Mouse (Mus musculus) NIH3T3 (cell line): ENCODE data around the gene Ly6g6f.
A peak's percentile ranks its signal among the peaks of the same experiment; 100 is the strongest.
"Not testable (repeated sequence)": the region's sequence is repeated elsewhere in the genome, so short reads cannot be mapped to it uniquely, and the experiment has no call there.

Experiments used
- DNase-seq: peaks from one replicate; pipeline ENCODE4 v3.0.0-alpha.2; 2012; ENCODE audit warnings: low read depth

Ly6g6f gene

DNA sequence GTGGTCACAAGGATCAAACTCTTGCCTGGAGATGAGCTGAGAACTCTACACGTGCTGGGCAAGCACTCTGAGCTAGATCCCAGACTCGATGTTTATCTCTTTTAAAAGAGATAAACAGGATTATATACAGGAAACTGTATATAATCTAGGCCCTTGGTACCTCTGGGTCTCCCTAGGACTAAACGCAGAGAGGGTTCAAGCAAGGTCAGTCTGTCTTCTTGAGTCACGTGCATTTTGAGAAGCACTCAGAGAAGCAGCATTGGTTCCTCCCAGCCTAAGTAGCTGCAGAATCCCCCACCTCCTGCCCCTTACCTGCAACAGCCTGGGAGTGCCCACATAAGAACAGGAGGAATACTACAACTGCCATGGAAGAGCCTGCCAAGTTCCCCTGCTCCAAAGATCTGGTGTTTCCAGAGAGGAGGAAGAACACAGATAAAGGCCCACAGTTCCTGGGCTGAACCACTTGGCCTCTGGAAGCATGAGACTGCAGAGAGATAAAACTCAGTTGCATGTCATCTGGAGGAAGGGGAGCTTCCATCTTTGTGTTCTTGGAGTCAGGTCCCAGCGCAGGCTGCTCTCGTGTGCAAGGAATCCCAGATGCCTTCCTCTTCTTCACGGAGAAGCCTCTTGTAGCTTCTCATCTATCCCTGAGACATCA, at the start of gene Ly6g6f:
Gene Ly6g6f, minus strand, starts transcription at position 403 of the 658 bp plus-strand sequence.
- no peak for DNase-seq

DNA sequence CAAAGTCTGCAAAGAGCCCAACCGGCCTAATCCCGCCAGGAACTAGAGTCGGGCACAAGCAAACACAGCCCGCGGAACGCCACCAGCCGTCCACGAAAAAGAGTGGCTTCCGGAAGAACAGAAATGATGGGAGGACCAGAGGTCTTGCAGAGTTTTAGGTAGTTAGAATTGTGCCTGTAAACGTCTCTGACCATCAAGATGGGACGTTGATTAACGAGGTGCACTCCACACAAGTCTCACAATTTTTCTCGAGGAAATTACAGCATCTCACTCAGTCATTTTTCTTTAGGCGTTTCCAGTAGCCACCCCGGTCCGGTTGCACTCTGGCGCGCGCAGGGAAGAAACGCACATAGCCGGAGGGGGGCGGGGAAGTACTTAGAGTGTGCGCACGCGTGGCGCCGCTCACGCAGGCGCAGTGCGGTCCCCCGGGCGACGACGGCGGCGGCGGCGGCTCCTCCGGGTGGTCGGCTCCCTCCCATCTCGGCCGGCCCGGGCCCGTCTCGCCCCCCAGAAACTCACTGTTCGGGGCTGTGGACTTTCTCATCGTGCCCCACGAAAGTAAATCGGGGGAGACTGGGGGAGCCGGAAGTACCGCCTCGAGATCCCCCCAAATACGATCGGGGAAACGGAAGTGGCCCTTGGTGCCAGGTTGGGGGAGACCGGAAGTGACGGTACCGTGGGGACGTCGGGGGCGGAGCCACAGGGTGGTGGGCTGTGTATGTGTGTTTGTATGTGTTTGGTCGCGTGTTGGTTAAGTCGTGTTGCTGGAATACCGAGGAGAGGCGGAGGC, 49.6 kb upstream of the Ly6g6f start, which contains the start of gene Bag6:
Gene Bag6, plus strand, starts transcription at position 378 of the 790 bp plus-strand sequence.
- DNase-seq = peak; percentile 98

DNA sequence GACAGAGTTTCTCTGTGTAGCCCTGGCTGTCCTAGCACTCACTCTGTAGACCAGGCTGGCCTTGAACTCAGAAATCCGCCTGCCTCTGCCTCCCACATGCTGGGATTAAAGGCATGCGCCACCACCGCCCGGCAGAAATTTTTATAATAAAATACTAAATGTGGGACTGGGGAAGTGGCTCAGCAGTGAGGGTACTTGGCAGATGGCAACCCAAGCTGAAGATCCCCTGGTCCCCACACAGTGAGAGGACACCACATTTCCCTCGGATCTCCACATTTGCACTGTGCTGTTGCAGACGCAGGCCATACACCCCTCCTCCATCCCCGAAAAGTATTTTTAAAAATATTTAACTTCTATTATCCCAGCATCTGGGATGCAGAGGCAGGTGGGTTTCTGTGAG, 48.1 kb upstream of the Ly6g6f start:
- no peak for DNase-seq

DNA sequence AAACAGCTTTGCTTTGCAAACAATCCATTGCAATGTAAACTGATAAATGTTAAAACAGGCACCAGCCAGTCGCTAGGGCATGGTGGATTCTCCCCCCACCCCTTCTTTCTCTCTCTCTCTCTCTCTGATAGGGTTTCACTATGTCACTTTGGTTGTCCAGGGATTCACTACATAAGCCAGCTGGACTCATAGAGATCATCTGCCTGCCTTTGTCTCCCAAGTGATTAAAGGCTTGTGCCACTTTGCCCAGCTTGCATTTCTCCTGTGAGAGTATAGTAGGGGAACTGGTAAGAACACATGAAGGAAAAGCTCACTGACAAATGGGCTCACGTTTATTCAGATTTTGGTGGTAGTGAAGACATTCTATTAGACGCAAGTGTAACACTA, 46.8 kb upstream of the Ly6g6f start:
- DNase-seq = no peak

DNA sequence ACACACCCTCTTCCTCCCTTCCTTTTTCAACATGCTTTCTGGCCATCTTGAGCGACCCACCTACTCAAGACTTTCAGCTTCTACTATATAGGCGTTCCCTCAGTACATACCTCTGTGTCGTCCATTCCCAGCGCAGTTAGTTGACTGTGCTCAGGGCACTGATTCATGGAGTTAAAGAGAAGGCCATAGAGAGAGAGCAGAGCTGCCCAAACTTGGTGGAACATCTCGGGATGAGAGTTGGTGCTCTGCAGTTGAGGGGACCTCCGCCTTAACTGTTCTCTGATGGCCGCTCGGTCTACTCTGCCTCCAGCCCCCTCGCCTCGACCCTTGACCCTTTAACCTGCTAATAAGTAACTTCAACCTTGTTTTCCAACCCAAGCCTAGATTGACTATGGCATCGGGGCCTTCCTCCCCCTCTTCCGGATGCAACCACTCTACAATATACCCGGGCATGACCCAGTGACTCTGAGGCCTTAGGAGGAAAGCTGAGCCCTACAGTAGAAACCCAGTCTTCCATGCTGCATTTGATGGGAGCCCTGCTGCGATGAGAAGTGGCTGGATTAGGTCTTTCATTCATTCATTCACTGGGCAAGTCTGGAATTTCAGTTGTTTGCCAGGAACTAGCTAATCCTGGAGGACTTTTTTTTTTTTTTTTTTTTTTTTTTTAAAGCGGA, 46.2 kb upstream of the Ly6g6f start, which contains the start of gene Apom:
Gene Apom, minus strand, starts transcription at position 551 of the 674 bp plus-strand sequence.
- no peak for DNase-seq

DNA sequence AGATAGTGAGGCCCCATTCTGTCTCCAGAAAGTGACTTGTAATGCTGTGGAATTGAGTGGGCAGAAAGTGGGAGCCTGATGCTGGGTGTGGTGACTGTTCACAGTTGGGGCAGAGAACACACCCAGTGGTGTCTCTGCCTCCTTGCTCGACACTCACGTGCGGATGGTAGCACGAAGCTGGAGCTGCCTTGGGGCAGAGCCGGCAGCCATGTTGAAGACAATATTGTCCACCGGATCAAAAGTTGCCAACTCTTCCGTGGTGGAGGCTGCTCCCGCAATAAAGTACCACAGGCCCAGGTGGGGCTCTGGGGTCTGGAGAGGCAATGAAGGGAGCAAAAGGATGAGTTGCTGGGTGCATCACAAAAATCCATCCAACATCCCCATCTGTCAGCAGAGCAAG, 45.6 kb upstream of the Ly6g6f start:
- no peak for DNase-seq

DNA sequence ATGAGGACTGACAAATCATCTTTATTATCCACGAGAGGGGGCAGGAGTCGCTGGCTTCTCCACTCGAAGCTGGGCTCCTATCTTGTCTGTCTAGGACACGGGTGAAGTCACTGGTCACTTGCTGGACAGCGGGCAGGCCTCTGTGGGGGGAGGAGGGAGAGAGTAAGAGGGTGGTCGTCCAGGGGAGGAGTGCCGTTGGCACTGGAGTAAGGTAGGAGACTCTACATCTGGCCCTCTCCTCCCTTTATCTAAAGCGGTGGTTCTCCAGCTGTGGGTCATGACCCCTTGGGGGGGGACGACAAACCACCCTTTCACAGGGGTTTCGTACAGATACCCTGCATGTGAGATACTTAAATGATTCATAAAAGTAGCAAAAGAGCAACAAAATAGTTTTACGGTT, 43.6 kb upstream of the Ly6g6f start:
- no peak for DNase-seq

DNA sequence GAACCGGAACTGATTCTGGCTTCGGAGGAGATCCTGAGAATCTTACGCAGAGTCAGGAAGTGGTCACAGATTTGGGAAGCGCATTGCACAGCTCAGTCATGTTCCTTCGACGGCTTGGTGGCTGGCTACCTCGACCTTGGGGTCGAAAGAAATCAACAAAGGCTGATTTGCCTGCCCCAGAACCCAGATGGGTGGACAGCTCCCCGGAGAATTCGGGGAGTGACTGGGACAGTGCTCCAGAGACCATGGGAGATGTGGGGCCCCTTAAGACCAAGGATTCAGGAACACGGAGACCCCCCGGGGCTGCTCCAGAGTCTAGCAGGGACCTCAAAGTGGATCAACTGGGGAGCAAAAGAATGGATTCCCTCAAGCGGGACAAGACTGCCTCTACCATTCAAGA, 41.6 kb upstream of the Ly6g6f start:
- peak; percentile 17 for DNase-seq

DNA sequence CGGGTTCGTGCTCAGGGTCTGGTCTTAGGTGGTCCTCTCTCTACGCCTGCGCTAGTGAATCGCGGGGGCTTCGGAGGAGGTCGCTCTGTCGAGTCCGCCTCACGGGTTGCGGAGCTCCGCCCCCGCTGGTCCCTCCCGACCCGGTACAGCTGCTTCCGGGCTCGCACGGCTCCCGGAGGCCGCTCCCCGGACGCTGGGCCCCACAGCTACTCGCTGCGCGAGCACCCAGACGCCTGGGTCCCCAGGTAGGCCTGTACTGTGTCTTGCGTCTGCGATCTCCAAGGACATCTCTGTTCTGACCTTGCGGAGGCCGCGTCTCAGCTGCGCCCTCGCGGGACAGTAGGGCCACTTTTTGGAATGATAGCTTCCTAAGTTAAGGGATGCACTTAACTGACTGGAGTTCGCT, 40.8 kb upstream of the Ly6g6f start, which contains the start of gene D17H6S53E:
Gene D17H6S53E, plus strand, starts transcription at position 168 of the 406 bp plus-strand sequence.
- DNase-seq = peak; percentile 81

DNA sequence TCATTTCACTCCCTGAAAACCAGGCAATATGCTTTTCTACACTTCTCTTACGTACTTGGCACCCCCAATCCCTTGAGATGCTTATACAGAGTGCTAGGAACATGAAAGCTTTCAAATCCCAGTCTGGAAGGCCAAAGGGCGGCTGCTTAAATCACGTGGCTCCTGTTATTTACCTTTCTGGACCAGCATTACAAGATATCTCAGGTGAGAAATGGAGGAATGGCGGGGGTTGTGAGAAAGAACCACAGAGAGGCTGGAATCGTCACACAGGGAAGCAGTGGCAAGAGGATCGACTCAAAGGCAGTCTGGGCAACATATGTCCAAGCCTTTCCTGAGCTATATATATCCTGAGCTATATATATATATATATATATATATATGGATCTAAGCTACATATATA, 40.2 kb upstream of the Ly6g6f start:
- peak; percentile 10 for DNase-seq

DNA sequence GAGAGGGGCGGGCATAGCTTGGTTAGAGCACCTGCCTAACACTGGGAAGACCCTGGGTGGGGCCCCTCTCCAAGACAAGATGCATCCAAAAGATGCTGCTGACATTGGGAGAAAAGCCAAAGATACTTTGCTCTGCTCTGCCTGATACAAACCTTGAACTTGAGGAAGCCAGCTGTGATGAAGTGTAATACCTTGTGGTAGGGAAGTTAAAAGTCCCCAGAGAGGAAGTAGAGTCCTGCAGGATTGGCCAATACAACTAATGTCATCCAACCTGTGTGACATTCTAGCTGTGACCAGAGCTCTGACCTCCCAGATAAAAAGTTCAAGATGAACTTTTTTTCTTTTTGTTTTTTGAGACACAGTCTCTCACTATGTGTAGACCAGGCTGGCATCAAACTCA, 39.7 kb upstream of the Ly6g6f start:
- DNase-seq = no peak

DNA sequence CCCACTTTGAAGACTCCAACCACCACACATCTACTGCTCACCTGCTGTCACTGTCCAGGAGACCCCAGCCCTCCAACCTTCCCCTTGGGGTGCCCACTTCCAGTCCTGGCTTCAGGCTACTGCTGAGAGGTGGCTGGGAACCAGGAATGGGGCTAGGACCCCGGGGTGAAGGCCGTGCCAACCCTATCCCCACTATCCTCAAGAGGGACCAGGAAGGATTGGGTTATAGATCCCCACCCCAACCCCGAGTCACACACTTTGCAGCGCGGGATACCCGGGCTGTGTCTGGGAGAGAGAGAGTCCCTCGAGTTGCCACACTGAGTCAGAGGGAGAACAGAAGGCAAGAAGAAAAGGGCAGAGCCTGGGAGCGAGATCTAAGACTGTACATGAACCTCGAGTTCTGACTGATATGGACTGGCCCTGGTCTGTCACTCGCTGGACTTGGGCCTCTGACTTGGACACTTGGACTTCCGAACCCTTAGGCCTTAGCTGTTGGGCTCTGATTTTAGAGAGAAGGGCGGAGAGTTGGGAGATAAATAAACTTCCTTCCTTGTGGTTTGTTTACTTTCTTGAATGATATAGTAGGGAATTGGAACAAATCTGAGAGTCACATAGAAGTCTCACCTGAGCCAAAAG, 39.0 kb upstream of the Ly6g6f start:
- not testable (repeated sequence) for DNase-seq

DNA sequence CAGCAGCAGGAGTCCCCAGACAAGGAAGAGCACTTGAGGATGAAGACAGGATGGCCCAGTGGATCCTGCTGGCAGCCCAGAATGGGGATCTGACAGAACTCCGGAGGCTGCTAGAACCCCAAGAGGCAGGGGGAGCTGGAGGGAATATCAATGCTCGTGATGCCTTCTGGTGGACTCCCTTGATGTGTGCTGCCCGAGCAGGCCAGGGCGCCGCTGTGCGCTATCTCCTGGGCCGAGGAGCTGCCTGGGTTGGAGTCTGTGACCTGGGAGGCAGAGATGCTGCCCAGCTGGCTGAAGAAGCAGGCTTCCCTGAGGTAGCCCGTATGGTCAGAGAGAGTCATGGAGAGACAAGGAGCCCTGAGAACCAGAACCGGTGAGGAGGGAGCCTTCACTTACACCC, 37.9 kb upstream of the Ly6g6f start:
- not testable (repeated sequence) for DNase-seq

DNA sequence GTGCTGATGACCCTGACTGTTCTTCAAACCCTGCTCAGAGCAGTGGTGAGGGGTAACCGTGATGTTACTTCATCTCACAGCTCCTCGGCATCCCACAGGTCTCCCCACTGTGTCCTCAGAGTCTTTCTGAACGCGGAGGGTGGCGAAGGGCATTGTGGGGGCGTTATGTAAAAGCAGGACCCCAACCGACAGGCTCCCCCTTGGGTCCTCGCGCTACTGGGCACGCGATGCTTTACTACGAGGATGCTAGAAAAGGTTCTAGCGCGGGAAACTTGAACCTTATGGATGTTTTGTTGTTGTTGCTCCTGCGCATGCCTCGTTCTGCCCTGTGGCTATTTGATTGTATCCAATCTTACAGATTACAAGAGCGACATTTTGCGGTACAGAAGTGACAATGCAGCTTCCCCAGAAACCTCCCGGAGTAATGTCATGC, 36.5 kb upstream of the Ly6g6f start, which contains the start of gene Csnk2b:
Gene Csnk2b, minus strand, starts transcription at position 183 of the 433 bp plus-strand sequence.
- peak; percentile 89 for DNase-seq

DNA sequence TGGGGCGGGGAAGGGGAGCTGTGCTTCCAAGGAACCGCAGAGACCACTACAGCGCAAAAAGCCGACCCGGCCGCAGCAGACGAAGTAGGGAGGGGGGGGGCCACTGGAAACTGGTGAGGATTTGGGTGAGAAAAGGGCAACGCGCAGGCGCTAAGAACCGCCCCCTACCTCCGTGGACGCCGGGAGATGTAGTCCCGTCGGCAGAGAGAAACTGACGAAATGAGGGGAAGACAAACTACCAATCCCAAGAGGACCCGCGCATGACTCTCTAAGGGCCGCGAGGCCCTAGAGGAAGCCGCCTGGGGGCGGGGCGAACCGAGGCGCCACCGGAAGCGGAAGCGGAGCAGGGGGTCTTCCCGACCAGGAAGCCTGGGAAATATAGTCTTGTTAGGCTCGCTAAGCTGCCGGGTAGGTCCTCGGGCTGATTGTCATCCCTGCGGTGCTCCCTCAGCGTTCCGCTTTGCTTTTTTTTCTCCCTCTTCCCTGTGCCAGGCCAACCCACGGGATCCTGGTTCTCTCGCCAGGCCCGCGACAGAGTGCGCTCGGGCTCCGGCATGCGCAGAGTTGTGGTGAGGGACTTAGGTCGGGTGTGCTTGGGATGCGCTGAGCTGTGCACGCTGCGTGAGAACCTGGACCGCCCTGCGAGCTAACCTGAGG, 35.9 kb upstream of the Ly6g6f start, which contains the start of gene Gpank1:
Gene Gpank1, plus strand, starts transcription at position 313 of the 657 bp plus-strand sequence.
- peak; percentile 99 for DNase-seq

DNA sequence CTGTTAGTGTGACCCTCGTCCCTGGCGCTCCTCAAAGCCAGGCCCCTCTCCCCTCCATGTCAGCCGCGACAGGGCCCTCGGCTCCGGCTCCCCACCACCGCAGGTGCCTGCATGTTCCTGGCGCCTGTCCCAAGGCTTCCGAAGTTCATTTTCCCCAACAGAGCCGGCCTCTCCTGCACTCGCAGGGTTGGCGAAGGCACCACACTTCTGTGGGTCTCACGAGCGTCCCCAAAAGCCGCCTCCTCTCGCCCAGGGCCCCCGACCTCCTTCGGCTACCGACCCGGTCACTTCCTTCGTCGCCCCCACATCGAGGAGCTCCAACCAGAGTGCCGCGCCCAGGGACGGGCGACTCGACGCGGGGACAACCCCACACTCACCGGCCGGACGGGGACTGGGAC, 35.3 kb upstream of the Ly6g6f start:
- DNase-seq = peak; percentile 46

DNA sequence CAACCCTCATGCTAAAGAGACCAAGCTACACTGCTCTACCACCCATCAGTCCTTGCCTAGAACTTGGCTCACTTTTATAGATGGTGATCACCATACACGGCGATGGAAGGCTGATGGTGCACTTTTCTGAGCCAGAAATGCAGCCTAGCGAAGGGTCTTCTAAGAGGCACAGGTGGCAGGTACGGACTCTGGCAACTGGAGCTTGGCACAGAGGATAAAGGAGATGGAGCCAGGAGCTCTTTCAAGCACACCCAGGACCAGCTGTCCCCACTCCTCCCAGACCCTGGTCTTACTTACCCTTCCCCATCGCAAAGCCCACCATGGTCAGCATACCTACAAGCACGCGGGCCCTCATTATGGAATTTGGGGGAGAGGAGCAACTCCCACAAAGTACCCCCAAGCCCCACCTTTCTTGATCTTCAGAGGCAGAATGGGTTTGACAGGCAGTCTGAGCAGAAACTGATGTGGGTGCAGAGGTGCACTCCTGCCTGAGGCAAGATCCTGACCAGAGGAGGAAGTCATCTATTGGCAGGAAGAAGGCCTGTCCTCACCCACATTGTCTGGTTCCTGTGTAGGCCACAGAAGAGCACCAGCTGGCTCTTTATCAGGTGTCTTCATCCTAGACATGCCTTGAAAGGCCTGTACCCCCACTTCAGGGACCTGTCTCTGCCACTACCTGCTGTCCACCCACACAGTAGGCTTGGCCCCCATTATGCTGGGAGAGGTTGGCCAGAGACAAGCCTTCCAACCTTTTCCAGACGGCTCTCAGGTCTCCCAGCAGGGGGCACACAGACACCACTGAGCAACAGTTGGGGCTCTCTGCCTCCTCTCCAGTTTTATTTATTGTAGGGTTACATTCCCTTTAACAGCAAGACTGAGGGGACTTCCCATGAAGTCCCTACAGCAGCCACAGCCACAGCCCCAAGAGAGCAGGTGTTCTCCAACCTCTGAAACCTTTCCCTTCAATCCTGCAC, 29.9 kb upstream of the Ly6g6f start, which contains the start of gene Ly6g5b:
Gene Ly6g5b, minus strand, starts transcription at position 383 of the 974 bp plus-strand sequence.
- DNase-seq = peak; percentile 71

DNA sequence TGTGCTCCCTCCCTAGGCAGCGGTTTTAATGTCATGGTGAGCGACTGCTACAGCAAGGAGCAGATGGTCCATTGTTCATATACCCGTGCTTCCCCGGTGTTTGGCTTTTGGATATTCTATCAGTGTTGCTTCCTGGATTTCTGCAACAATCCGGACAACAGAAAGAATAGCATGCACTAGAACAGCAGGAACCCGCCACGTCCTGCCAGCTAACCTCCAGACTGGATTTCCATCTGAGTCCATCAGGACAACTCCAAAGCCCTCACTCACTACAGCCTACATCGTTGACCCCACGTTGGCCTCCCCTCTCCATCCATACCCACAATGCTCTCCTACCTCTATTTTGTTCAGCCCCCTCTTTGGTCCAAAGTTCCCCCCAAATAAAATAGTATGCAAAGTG, 26.4 kb upstream of the Ly6g6f start:
- no peak for DNase-seq

DNA sequence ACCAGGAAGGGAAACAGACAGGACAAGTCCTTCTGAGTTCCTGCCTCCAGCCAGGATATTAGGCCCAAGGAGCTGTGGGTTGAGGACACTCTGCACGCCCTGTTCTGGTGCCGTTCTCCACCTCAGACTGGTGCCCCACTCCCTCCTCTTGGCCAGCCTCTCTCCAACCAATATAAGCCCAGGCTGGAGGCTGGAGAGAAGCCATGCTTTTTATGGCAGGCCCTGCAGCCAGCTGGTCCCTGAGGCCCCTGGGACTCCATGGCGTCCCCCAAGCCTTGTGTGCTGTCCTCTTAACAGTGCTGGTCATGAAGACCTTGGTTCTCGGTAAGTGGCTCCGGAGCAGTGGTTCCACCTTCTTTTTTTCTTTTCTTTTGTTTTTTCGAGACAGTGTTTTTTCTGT, 22.7 kb upstream of the Ly6g6f start, which contains the start of gene Ly6g5c:
Gene Ly6g5c, plus strand, starts transcription at position 183 of the 400 bp plus-strand sequence.
- no peak for DNase-seq

DNA sequence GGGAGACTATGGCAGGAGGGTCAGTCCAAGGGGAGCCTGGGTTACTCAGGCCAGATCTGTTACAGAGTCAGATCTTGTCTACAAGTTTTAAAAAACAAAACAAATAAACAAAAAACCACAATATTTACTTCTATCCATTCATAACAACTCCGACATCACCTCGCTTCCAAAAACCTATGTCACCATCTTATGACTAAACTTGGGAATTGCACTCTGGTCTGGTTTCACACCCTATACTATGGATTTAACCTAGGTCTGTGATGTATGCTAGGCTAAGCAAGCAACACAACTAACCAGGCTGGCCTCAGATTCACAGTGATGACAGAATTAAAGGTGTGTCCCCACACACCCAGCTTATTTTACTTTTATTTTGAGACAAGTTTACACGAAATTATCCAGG, 21.1 kb upstream of the Ly6g6f start:
- DNase-seq = peak; percentile 60
